Mouse (Mus musculus): ENCODE data around the gene Adgrb2.

The Adgrb2 gene

GRCm38 (mm10) chr4:129987825-129988504, 3.3 kb downstream of the Adgrb2 start:
- in situ Hi-C loops (cut with MboI) = no loop called here

- in situ Hi-C loops (cut with MboI) = no loop called here
Observed at GRCm38 (mm10) chr4:129989925-129990324, 5.3 kb downstream of the Adgrb2 start.

DNA sequence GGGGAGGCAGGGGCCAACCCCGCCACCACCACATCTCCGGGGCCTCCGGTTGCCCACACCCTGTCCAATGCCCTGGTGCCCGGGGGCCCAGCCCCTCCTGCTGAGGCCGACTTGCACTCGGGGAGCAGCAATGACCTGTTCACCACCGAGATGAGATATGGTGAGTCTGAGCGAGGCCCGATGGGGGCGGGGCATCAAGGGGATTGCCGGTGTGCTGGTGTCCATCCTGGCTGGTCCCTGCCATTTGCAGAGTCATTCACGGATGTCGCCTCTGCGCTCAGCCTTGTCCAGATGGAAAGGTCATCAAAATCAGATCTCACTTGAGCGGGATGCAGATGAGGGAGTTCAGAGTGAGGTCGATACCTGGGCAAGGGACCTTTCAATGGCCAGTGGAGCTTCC, 8.1 kb downstream of the Adgrb2 start:
- in situ Hi-C loops (cut with MboI) = no loop called here

GRCm38 (mm10) chr4:129993213-129993612, 8.5 kb downstream of the Adgrb2 start:
- in situ Hi-C loops (cut with MboI) = no loop called here

- in situ Hi-C loops (cut with MboI) = no loop called here
Observed at GRCm38 (mm10) chr4:129993944-129994695, 9.4 kb downstream of the Adgrb2 start.

DNA sequence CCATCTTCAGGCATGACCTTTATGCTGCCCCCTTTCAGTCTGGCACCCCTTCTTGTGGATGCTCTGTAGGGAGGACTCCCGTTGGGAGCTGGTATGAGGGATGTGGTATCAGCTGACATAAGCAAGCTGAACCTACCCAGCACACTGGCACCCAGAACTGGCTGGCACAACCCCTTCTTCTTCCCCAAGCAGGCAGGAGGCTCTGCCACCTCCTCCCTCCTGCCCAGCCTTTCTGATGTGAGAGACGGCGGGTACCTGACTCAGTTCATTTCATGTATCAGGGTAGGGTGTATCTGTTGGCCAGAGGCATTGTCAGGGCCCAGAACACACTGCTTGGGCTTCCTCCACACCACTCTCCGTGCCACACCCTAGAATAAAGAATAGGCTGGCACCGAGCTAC, 10.1 kb downstream of the Adgrb2 start:
- in situ Hi-C loops (cut with MboI) = no loop called here

DNA sequence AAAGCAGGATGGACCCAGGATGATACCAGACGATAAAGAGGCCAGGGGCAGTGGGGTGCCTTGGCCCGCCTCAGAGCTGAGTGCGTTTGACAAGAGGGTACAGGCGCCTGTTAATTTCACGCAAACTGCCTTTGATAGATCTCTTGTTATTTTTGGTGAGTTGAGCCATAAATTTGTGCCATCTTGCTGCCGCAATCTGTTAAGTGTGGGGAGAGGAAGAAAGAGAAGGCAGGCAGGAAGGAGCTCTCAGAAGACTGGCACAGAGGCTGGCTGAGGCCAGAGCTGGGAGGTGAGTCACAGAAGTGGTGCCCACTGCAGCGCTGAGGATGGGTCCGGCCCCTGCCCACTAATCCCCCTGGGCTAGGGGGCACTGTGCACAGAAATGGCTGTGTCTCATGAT, 10.6 kb downstream of the Adgrb2 start:
- in situ Hi-C loops (cut with MboI) = no loop called here

GRCm38 (mm10) chr4:129996015-129996414, 11.3 kb downstream of the Adgrb2 start:
- in situ Hi-C loops (cut with MboI) = no loop called here

GRCm38 (mm10) chr4:129998124-129998523, 13.5 kb downstream of the Adgrb2 start:
- in situ Hi-C loops (cut with MboI) = no loop called here

DNA sequence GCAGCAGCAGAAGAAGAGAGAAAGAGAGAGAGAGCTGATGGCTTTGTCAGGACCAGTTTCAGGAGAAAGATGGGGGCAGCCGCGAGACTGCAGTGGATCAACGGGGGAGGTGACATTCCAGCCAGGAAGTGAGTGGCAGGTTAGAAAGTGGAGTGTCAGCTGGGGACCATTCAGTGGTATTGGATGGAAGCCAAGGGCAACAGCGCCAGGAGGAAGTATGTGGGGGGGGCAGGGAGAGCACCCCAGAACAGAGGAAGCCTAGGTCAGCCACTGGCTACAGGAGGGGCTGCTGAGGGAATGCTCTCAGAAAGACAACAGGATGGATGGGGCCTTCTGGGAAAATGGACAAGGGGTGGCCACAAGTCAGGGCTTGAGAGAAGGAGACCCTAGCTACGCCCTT, 17.0 kb downstream of the Adgrb2 start:
- in situ Hi-C loops (cut with MboI) = no loop called here

DNA sequence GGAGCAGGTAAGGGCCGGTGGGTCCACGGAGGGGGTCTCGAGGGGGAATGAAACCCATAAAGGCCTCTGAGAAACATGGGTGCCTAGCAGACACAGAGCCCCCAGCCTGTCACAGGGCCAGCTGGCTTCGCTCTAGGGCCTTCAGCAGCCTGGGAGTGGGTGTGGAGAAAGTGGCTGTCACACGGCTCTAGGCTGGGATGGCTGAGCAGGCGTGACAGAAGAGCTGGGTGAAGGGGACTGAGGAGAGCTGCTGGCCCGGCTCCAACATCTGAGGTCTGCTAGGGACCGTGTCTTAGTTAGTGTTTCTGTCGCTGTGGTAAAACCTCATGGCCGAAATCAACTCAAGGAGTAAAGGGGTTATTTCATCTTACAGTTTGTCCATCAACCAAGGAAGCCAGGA, 17.5 kb downstream of the Adgrb2 start:
- in situ Hi-C loops (cut with MboI) = no loop called here

DNA sequence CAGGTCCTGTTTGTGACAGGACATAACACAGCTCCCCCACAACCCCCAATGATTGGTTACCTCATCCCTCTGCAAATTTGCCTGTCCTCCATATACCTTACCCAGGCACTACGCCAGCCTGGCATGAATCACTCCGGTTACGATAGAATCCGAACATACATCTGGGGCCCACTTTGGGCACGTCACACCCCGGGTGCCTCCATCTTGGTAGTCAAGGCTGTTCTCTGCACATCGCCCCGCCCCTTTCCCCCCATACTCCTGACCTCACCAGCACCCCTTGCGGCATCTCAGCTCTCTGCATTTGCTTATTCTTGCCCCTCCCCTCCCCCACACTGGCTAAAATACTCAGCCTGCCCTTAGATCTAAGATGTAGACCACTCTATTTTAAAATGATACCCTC, 20.9 kb downstream of the Adgrb2 start:
- in situ Hi-C loops (cut with MboI) = no loop called here

DNA sequence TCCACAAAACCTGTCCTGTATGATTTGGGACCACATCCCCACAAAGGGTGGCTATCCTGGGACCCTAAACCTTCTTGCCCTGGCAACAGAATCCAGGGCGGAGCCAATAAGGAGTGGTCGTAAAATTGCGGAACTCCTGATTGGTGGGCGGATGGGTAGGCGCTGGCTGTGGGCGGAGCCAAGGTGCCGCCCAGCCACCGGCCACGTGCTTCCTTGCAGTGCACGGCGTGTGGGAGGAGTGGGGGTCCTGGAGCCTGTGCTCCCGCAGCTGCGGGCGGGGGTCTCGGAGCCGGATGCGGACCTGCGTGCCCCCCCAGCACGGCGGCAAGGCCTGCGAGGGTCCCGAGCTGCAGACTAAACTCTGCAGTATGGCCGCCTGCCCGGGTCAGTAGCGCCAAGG, 21.9 kb downstream of the Adgrb2 start:
- in situ Hi-C loops (cut with MboI) = no loop called here

DNA sequence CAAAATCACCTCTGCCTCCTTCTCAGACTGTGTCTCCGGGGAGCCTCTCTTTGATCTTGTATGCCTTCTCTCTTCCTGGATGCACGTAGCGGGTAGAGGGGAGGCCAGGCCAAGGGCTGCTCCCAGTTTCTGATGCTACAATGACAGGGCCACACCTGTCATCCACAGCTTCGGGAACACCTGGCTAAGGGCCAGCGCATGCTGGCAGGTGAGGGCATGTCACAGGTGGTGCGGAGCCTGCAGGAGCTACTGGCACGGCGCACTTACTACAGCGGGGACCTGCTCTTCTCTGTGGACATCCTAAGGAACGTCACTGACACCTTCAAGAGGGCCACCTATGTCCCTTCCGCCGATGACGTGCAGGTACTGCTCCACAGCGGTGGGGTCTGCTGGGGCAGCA, 24.4 kb downstream of the Adgrb2 start:
- in situ Hi-C loops (cut with MboI) = no loop called here

DNA sequence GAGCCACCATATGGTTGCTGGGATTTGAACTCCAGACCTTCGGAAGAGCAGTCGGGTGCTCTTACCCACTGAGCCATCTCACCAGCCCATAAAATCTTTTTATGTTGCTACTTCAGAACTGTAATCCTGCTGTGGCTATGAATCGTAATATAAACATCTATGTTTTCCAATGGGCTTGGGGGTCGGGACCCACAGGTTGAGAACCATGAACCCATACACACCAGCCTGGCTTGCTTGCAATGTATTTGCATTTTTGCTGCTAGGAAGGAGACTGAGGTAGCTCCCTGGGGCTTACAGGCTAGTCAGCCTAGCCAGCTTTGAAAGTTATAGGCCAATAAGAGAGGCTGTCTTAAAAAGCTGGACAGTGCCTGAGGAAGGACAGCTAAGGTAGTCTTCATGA, 26.1 kb downstream of the Adgrb2 start:
- in situ Hi-C loops (cut with MboI) = no loop called here

DNA sequence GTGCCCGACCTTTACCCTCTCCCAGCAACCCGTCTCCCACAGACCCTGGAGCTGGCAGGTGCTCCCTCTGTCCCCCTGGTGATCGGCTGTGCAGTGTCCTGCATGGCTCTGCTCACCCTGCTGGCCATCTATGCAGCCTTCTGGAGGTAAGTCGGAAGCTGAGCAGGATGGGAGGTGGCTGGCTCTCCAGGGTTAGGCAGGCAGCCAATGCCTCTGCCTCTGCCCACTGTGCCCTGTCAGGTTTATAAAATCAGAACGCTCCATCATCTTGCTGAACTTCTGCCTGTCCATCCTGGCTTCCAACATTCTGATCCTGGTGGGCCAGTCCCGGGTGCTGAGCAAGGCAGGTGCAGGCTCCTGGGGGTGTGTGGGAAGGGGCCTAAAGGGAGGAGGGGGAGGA, 27.6 kb downstream of the Adgrb2 start:
- in situ Hi-C loops (cut with MboI) = no loop called here

- in situ Hi-C loops (cut with MboI) = no loop called here
Observed at GRCm38 (mm10) chr4:130013111-130013510, 28.4 kb downstream of the Adgrb2 start.

GRCm38 (mm10) chr4:130016010-130016409, 31.3 kb downstream of the Adgrb2 start:
- in situ Hi-C loops (cut with MboI) = no loop called here

GRCm38 (mm10) chr4:130017036-130017674, 32.5 kb downstream of the Adgrb2 start:
- in situ Hi-C loops (cut with MboI) = no loop called here

- in situ Hi-C loops (cut with MboI) = no loop called here
Observed at GRCm38 (mm10) chr4:130022952-130023351, 38.3 kb downstream of the Adgrb2 start.

GRCm38 (mm10) chr4:130023511-130024231, 39.0 kb downstream of the Adgrb2 start:
- in situ Hi-C loops (cut with MboI) = no loop called here

- in situ Hi-C loops (cut with MboI) = no loop called here
Observed at GRCm38 (mm10) chr4:130025544-130025943, 40.9 kb downstream of the Adgrb2 start.

Data from mature B cell (primary cell).